Mouse (Mus musculus) lung, embryonic 15.5 days (tissue): ENCODE data around the gene Tmco4. TPM values are rescaled to one million over a fixed set of nuclear protein-coding genes. Genes with fewer than 3 reads are reported as not detected.

Experiments
- polyA plus RNA-seq: library from polyadenylated mRNA; unstranded; fragments of >200 nt; fragmentation: Nextera tagmentation; extraction: Ambion mirVana; gene quantifications from 2 replicates; pipeline ENCODE4 v1.2.1, GENCODE M21; 2015

Tmco4 gene
- polyA plus RNA-seq, 1 experiment from 2014 or later: 5.4 TPM

Other genes with a start within 250 kb of the Tmco4 start
- 0.13 and 0.30 TPM in 2 replicates for gene Pla2g2c, start 248.1 kb upstream of the Tmco4 start, polyA plus RNA-seq
- 3.6 and 3.8 TPM in 2 replicates for gene Ubxn10, start 235.7 kb upstream of the Tmco4 start, polyA plus RNA-seq
- not detected in 2 replicates for gene Pla2g2f, start 215.3 kb upstream of the Tmco4 start, polyA plus RNA-seq
- not detected in 2 replicates for gene Pla2g2d, start 197.2 kb upstream of the Tmco4 start, polyA plus RNA-seq
- 0.44 and 0.50 TPM in 2 replicates for gene Pla2g5, start 109.4 kb upstream of the Tmco4 start, polyA plus RNA-seq
- gene Gm13030, start 98.9 kb upstream of the Tmco4 start, polyA plus RNA-seq: not detected in 2 replicates
- not detected in 2 replicates for gene Pla2g2e, start 94.9 kb upstream of the Tmco4 start, polyA plus RNA-seq
- gene Otud3, start 58.9 kb upstream of the Tmco4 start, polyA plus RNA-seq: 3.7 TPM in 2 replicates
- gene Rnf186, start 5.8 kb upstream of the Tmco4 start, polyA plus RNA-seq: 2.2 and 2.3 TPM in 2 replicates
- not detected in 2 replicates for gene Htr6, start 102.7 kb downstream of the Tmco4 start, polyA plus RNA-seq
- 61.2 and 61.4 TPM in 2 replicates for gene Nbl1, start 120.1 kb downstream of the Tmco4 start, polyA plus RNA-seq
- 517 and 528 TPM in 2 replicates for gene Minos1, start 158.2 kb downstream of the Tmco4 start, polyA plus RNA-seq
- 454 and 467 TPM in 2 replicates for gene Capzb, start 220.0 kb downstream of the Tmco4 start, polyA plus RNA-seq